Mouse (Mus musculus): ENCODE measurements around the gene Tmem235.
"Not testable (repeated sequence)": the region's sequence is repeated elsewhere in the genome, so short reads cannot be mapped to it uniquely, and the experiment has no call there.

Tmem235 gene

GRCm38 (mm10) chr11:117860601-117861000 is at the start of gene Tmem235:
Tmem235 (plus strand) TSS chr11:117860752.
- no peak for DNase-seq (ENCODE audit: low read depth)

- DNase-seq (ENCODE audit: low read depth) = no peak
These were observed 46.7 kb upstream of the Tmem235 start for GRCm38 (mm10) chr11:117813867-117814266.

- no peak for DNase-seq (ENCODE audit: low read depth)
These were observed 45.7 kb upstream of the Tmem235 start for GRCm38 (mm10) chr11:117814704-117815366.

DNA sequence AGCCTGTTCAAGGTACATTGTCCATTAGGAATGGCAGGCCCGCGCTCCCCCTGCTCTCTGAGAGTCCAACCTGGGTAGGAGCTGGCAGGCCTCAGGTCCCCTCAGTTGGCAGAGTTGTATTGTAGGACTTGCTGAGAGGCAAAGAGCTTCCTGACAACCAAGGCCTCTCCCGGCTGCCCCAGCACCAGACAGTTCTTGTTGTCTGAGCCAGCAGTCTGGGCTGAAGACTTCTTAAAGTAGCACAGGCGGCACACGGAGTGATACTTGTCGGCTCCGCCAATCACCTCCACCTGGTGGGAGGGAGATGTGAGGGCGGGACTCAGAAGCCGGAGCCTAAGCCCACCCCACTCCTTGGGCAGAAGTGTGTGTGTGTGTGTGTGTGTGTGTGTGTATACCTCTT is 44.7 kb upstream of the Tmem235 start:
- DNase-seq (ENCODE audit: low read depth) = not testable (repeated sequence)

- no peak for DNase-seq (ENCODE audit: low read depth)
These were observed 44.1 kb upstream of the Tmem235 start for GRCm38 (mm10) chr11:117816389-117816996.

GRCm38 (mm10) chr11:117819095-117819494 is 41.5 kb upstream of the Tmem235 start:
- no peak for DNase-seq (ENCODE audit: low read depth)

GRCm38 (mm10) chr11:117820173-117820572 is 40.4 kb upstream of the Tmem235 start:
- DNase-seq (ENCODE audit: low read depth) = no peak

DNA sequence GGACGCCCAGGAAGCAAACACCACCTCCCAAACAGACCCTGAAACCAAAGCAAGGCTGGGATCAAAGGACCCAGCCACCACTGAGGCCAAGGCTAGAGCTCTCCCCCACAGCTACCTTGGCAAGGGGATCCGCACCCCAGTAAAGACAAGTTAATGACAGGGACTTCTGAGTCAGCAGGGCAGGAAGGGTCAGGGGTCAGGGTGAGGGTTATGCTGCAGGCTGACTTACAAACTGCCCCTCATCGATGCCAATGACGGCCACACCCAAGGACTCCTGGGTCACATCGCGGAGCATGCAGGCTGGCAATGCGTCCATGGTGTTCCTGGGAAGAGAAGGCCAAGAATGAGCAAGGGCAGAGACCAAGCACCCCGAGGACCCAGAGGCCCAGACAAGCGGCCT is 38.7 kb upstream of the Tmem235 start:
- DNase-seq (ENCODE audit: low read depth) = no peak

GRCm38 (mm10) chr11:117822728-117823241 is 37.8 kb upstream of the Tmem235 start:
- DNase-seq (ENCODE audit: low read depth) = no peak

GRCm38 (mm10) chr11:117823411-117823810 is 37.1 kb upstream of the Tmem235 start:
- no peak for DNase-seq (ENCODE audit: low read depth)

DNA sequence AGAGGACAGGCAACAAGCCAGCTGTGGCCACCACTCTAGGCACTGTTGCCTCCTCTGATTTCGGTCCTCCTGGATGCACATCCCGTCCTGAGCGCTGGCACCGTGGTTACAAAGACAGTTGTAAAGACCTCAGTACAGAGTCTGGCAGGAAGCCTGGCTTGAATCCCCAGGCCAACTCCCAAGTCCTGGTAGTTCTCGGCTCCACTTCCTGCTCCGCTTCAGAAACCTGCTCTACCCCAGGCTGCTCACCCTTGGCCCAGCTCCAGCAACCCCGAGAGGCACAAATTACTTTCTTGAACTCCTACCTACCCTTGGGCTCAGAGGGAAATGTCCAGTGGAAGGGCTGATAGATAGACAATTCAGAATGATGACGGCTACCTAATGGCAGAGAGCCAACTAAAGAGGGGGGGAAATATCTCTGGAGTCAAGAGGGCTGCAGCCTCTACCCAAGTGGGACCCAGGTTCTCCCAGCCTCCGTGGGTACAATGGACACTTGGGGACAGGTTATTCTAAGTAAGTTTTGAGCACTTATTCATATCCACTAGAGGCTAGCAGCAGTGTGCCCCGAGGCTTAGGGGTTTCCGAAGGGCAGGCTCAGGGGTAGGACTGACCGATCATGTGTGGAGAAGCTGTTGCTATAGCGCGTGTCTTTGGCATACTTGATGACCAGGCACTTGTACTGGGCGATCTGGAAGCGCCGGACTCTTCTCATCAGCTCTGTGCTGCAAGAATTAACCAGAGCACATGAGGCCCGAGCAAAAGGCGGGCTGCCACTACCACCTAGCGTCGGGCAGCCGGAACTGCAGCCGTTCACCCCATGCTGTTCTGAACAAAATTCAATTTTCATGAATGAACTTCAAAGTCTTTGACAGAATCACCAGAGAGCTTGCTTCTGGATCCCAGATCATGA is 36.2 kb upstream of the Tmem235 start:
- DNase-seq (ENCODE audit: low read depth) = peak; percentile 54

DNA sequence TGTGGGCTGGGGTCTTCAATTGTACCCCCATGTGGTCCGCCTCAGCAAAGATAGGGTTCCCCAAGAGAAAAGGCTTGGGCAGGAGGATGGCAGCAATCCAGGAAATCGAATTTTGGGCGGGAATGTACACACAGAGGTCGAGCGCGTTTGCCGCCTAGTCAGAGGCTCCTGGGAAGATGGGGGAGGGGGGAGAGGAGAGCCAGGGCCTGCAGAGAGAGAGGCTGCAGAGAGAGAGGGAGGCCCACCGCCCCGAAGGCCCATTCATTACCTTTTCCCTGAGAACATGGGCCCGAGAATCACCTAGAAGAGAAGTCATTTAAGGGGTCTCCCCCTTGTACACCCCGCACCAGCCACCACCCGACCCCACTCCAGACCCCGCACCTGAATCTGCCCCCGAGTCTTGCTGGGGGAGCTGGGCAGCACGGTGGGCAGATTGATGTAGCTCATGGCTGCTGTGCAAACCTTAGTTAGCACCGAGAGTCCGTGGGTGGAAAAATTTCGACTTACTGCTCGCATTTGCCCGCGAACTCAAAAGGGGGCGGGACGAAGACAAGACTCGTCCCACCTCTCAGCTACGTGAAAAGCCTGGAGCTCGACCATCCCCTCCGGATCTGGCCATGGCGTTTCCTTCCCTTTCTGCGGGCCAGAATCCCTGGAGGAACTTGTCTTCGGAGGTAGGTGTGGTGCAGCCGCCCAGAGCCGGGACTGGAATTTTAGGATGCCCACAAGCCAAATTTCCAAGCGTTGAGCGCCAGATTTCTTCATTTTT is 35.0 kb upstream of the Tmem235 start, which contains the start of the genes Afmid and Tk1:
TSS of gene Afmid (plus strand) at position 592 of the 769 bp plus-strand sequence.
TSS of gene Tk1 (minus strand) at position 760 of the 769 bp plus-strand sequence.
- DNase-seq (ENCODE audit: low read depth) = peak; percentile 59

GRCm38 (mm10) chr11:117826164-117826563 is 34.4 kb upstream of the Tmem235 start:
- DNase-seq (ENCODE audit: low read depth) = peak; percentile 51

GRCm38 (mm10) chr11:117826916-117827315 is 33.6 kb upstream of the Tmem235 start:
- DNase-seq (ENCODE audit: low read depth) = no peak

- no peak for DNase-seq (ENCODE audit: low read depth)
These were observed 33.2 kb upstream of the Tmem235 start for GRCm38 (mm10) chr11:117827386-117827785.

GRCm38 (mm10) chr11:117828149-117828887 is 32.2 kb upstream of the Tmem235 start:
- no peak for DNase-seq (ENCODE audit: low read depth)

DNA sequence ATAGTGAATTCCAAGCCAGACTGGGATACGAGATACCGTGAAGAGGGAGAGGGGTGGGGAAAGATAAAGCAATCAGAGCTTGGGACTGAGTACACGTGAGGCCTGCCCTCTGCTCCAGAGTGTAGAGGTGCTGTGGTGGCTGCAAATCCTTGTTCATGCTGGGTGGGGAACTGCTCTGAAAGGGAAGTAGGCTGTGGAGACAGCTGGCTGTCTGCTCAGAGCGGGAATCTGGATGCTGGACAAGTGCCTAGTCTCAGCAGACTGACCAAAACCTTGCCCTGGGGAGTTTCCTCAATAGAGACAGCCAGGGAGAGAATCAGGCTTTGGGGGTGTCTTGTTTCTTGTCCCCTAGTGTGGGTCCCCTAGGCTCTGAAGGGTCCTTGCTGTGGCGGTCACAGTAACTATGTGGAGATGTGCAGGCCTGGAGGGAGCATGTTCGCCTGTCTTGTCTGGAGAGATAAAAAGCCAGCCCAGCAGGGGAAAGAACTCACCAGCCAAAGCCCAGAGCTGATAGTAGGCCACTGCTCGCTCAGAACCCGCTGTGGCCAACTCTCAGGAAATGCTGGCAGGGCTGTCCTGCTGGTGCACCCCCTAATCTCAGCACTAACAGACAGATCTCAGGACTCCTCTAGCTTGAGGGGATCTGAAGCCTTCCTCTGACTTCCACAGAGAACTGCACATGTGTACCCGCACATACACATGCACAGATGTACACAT is 31.5 kb upstream of the Tmem235 start:
- DNase-seq (ENCODE audit: low read depth) = no peak

- no peak for DNase-seq (ENCODE audit: low read depth)
These were observed 30.8 kb upstream of the Tmem235 start for GRCm38 (mm10) chr11:117829671-117830215.

GRCm38 (mm10) chr11:117830401-117830800 is 30.2 kb upstream of the Tmem235 start:
- DNase-seq (ENCODE audit: low read depth) = no peak

Measured in fibroblast of lung, adult 2 months (primary cell).